Mouse (Mus musculus): ENCODE measurements around the gene Hexb.
A peak's percentile ranks its signal among the peaks of the same experiment; 100 is the strongest.

Hexb gene

DNA sequence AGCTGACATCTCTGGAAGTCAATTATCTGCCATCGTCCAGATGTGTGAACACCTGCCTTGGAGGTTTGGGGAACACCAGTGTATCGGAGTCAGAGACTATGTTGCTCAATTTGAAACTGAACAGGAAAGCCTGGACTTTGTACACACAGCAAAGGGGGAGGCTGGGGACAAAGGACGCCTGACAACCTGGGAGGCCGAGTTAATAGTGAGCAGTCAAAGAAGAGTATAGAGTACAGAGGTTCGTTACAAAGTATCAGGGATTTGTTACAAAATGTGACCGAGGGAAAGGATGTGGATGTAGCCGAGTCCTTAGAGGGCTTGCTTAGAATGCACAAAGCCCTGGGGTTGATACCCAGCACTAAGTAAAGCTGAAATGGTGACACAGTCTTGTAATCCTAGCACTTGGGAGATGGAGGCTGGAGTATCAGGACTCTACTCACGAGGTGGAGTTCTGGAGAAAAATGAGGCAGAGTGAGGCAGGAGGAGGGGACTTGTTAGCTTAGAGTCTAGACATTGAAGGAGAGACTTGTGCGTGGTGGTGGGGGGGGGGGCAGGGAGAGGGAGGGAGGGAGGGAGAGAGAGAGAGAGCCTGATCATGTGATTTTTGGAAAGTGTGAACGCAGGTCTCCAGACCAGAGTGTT is 26.3 kb upstream of the Hexb start:
- no peak for DNase-seq (ENCODE audit: low spot score in 2 of 2)

DNA sequence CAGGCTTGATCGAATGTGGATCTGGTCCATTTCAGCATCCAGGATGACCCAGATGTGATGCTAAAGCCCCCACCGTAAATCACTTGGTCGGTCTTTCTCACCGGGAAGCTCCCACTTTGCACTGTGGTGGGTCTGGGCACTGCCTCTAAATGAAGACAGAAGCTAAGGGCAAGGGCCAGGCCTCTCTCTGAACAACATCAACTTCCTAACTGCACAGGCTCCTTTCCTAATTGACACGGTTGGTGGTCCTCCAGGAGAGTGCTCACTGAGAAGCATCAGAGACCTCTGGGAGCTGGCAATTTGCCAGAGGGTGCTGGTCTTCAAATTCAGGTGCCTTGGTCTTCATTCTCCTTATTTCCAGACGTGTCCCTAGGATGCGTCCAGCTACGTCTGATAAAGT is 25.7 kb upstream of the Hexb start:
- DNase-seq (ENCODE audit: low spot score in 2 of 2) = no peak

DNA sequence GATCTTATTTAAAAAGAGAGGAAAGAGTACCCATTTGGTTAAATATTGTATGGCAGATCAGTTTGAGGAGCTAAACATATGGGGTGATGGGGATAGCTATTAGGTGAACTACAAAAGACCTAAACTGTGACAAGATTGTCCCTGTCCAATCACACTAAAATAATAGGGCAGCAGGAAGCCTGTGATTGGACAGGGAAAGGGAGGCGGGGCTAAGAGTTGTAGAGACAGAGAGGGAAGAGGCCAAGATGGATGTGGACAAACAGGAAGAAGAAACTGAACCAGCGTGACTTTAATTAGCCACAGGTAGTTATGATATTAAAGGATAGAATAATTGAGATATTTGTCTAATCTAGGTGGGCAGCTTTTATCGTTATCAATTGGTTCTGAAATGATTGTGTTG is 21.9 kb upstream of the Hexb start:
- no peak for DNase-seq (ENCODE audit: low spot score in 2 of 2)

DNA sequence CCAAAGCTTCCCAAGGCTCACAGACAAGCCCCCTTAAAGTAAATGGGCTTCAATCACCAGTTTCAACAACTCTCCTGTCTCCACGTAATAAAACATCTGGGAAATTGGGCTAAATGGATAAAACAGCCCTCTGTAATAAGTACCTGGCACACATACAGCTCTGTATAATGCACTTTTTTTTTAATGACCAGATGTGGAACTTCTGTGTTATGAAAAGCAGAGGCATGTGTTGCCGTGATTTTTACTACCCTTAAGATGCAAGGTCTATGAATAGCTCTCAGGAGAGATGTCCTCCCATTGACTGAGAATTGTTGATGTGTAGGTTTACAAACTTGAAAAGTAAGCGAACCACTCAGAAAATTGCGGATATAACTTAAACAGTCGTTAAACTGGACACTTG is 18.0 kb upstream of the Hexb start:
- DNase-seq (ENCODE audit: low spot score in 2 of 2) = no peak

DNA sequence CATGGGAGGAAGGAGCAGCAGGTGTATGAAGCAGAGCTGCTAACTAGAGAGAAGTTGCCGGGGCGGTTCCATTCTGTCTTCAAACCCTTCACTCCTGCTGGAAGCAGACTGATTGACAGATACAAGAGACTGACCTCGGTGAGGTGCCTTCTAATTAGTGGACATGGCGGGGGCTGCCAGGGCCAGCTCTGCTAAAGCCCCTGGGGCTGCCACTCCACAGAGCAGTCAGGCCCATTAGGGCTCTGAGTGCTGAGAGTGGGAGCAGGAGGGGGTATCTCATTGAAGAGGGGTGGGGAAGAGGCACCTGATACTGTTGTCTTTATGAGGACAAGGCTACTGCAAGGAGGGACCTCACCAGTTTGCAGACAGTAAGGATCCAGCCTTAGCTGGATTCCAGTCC is 17.4 kb upstream of the Hexb start:
- DNase-seq (ENCODE audit: low spot score in 2 of 2) = no peak

DNA sequence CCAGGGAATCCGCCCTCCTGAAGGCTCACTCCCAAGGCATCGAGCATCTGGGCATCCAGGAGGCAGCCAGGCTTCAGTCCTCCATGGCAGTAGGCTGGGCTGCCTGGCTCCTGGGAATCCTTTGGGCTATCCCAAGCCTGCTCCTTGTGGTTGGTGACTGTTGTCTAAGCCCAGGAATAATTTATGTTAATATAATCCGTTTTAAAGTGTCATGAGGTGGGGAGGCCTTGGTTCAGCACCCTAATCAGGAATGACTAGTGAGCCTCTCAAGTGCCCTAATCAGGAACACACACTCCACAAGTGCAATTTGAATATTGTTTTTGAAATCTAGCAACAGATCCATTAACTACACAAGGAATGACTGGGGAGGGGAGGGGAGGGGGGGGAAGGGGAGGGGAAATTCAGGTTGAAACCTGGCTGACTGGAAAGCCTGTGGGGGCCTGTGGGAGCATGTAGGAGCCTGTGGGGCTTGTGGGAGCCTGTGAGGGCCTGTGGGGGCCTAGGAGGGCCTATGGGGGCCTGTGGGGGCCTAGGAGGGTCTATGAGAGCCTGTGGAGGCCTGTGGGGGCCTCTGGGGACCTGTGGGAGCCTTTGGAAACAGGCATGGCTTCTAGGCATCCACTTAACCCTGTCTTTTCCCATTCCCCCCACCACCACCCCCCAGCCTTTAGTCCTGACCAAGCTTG is 16.6 kb upstream of the Hexb start:
- no peak for DNase-seq (ENCODE audit: low spot score in 2 of 2)

DNA sequence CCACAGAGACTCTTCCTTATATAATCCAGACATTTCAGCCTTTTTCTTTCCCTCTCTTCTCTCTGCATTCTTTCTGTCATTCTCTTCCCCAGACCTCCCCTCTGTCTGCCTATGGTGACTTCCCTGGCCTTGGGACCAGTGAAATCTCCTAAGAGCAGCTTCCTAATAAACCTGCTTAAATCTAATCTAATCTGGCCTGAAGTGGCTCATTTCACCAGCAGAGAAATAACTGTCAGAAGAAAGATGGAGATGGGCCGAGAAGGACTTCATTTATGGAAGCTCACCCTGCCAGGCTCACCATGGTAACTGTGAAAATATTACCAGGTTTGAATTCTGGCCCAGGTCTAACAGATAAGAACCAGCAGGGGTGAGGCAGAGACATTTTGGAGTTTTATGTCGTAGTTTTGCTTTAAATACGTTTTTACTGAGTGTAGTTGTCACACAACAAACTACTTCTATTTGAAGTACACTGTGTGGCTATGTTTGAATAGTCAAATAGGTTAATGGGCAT is 10.4 kb upstream of the Hexb start:
- no peak for DNase-seq (ENCODE audit: low spot score in 2 of 2)

DNA sequence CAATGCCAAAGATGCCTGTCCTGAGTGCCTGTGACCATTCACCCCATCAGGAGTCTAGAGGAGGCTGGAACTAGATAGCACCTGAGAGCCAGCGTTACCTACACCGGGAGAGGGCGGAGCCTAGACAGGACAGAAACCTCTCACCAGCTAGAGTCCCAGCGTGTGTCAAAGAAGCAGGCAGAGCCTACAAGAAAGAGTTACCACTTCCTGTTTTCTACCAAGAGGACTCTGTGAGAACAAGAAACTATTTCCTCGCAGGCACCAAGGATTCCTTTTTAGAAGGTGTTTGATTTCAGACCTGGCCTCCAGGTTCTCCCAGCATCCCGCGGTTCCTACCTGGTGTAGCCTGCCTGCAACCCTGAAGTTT is 9.9 kb upstream of the Hexb start:
- no peak for DNase-seq (ENCODE audit: low spot score in 2 of 2)

DNA sequence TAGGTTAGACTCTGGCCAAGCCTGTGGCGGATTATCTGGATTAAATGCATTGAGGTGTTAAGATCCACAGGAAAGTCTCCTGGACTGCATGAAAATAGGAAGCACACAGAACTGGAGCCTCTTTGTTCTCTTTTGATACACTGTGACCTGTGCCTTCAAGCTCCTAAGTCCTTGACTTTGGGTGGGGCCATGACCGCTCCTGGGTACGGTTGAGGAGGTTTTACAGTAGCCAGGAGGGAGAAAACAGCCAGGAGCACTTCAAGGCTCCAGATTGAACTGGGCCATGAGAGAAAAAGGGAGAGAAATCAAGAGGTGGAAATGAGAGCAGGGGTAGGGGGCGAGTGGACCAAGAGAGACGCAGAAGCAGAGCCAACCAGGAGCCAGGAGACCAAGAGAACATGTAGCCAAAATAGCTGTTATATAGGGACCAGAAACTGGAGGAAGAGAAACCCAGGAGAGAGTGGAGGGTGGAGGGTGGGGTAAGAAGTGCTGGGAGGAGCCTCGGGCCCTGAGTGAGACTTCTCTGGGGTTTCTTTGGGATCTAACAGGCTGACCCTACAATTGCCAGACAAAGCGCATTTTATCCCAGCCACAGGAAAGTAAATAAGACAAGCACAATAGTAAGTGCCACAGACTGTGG is 9.4 kb upstream of the Hexb start:
- DNase-seq (ENCODE audit: low spot score in 2 of 2) = no peak

DNA sequence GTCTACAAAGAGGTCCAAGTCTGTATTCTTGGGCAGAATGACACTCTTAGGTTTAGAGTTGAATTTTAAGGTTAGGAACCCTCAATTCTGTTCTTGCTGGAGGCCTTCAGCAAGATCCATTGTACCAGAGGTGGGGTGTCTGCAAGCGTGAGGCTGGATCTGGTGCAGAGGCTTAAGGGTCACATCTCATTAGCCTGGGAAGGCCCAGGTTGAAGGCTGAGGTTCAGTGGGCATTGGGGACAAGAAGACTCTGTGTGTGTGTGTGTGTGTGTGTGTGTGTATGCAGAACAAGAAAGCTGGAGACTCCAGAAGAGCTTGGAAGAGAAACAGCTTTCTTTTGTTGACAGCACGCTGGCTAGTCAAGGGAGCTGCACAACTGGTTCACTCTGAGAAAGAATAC is 7.9 kb upstream of the Hexb start:
- no peak for DNase-seq (ENCODE audit: low spot score in 2 of 2)

DNA sequence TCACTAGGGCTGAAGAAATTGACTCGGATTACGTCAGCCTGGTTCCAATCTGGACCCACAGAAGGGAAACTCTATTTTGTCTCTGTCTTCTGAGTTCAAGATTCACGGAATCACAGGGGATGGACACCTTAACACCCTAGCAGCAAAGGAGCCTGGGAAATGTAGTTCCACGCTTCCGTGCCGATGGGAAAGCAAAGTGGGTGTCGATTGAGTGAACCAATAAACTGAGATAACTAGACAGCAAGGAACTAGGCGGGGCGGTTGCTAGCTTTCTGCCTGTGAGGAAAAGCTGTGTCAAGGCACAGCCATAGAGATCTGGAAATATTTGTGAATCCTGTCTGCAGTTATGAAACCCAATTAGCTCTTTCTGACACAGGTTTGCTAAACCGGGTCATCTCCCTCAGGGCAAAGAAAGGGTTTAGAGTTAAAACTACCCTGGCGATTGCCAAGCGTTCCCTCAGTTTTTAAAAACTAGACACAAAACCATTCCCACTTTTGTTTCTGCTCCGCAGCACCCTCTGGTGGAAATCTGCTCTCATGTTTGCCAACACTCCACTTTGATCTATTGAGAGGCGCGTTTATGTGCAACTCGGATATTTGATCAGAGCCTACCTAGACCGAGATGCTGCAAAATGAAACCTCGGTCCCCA is 7.0 kb upstream of the Hexb start:
- peak; percentile 83 to 84 for DNase-seq (ENCODE audit: low spot score in 2 of 2)

DNA sequence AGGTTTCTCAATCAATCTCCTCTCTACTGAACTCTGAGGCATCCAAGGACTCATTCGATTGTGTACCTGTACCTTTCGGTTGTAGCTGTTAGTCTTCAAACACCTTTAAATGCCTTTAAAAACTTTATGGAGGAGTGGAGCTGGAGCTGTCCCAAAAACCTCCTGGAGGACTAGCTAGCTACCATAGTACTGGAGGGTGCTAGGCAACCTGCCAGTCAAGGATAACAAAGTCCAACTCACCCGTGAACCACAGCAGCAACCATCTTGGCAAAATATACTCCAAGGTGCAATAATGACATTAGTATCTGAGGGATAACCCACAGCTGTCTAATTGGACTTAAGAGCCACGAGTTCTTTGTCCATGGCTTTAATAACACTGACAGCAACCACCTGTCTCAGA is 3.7 kb upstream of the Hexb start:
- no peak for DNase-seq (ENCODE audit: low spot score in 2 of 2)

DNA sequence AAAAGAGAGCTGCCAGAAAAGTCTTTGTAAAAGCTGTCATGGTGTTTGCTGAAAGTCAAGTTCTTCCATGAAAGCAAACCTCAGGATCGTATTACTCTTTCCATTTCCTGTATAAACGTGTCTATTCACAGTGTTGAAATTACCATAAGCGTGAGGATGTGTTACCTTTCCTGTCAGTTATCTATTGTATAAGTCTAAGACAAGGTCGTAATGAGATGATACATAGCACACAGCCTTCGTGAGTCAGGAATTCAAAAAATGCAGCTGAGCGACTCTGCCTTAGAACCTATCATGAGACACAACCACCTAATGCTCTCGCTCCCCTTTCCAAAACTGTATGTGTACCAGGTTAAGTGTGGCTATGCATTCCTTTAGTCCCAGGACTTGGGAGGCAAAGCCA is 2.9 kb upstream of the Hexb start:
- no peak for DNase-seq (ENCODE audit: low spot score in 2 of 2)

DNA sequence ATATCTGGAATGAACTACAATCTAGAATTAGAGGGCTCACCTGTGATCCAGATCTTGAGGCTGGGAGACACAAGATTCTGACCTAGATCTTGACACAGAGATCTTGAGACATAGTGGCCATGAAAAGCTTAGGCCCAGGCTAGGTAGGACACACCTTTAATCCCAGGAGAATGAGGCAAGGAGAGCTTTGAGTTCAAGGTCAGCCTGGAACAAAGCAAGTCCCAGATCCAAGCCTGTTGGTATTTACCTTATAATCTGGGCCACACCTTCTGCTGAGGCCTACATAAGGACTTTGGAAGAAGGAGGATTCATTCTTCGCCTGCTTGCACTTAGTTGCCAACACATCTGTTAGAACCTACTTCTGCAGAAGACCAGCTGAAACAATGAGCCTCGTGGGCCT is 966 bp upstream of the Hexb start:
- no peak for DNase-seq (ENCODE audit: low spot score in 2 of 2)

DNA sequence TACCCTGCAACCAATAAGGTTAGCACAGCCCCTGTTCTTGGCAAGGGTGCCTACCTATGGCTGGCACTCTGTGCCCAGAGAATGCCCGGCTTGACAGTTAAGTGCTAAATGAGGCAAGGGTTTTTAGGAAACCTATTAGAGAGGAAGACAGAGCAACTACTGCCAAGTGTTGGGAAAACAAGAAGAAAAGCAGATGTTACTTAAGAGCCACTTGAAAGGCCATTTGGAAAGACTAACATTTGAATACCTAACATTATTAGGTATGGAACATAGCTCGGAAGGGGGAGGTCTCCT is 1.3 kb downstream of the Hexb start:
- no peak for DNase-seq (ENCODE audit: low spot score in 2 of 2)

DNA sequence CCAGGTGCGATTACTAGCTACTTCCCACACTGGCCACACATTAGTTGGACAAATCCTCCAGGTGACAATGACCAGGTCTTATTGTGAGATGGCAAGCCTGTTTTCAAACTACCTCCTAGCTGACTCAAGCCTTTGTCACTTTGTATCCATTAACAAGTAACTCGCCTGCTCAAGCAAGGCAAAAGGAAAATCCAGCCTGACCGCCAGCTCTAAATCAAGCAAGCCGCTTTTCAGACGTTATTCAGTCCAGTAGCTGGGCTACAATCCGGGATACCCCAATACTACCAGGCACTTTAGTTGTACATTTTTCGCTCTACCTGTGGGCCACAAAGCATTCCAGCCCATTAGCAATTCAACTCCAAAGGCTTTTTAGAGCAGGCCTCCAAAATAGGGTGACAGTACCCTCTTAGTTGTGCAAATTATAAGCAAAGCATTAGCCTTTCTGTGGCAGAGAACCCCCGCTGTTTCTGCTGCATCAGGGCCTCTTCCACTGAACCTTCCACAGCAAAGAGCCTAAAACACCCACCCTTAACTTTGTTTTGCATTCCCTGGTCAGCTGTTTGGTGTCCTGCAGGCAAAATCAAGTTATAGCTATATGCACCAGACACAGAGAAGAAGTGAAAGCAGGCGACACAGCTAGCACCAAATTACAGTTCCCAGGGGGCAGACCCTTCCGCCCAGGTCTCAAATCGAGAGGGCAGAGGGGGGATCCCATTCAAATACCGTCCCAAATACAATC is 1.8 kb downstream of the Hexb start:
- no peak for DNase-seq (ENCODE audit: low spot score in 2 of 2)

DNA sequence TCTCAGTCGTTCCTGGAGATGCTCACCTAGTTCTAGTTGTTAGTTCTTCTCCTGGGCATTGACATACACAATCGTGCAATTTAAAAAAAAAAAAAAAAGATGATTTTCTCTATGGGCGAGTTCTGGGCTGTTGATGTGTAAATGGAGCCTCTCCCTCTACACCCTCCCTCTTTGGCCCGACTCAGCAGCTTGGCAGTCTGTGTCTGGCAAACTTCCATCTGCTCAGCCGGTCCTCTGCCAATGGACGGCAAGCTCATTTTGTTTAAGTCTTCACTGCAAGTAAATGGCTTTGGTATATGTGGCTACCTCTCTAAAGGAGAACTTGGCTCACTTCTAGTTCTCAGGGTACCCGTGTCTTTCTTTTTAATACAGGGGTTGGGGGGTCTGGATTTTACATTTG is 4.7 kb downstream of the Hexb start:
- DNase-seq (ENCODE audit: low spot score in 2 of 2) = peak in 1 of 2 experiments; percentile 76

DNA sequence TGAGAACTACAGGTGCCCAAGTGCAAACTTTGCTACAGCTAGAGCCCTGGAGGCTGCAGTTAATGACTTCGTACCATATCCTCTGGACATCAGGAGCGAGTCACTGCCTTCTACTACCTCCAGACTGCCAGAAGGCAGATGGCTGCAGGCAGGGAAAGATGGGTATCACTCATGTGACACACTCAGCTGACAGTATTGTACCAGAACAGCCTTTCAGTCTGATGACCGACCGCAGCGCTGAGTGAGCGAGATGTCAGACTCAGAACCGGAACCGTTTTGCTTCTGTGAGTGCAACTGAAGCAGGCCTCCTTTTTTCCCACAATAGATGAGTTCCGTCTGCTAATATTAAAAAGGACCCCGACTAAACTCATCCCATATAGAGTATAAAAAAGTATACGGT is 5.5 kb downstream of the Hexb start:
- DNase-seq (ENCODE audit: low spot score in 2 of 2) = no peak

DNA sequence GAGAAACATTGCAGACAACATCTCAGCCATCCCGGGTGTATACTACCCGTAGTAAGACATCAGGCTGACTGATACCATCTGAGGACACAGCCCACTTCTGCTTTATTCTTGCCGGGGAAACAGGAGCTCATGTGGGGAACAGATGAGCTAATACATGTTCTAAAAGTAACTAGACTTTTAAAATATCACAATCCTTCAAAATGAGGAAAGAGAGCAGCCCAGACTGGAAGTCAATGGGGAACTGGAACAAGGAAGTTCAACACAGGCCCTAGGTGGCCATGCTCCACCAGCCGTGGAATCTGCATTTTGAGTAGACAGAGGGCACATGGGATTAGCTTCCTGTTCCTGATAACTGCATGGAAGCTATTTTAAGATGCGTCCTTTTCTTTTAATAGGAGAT is 10.5 kb downstream of the Hexb start:
- DNase-seq (ENCODE audit: low spot score in 2 of 2) = no peak

DNA sequence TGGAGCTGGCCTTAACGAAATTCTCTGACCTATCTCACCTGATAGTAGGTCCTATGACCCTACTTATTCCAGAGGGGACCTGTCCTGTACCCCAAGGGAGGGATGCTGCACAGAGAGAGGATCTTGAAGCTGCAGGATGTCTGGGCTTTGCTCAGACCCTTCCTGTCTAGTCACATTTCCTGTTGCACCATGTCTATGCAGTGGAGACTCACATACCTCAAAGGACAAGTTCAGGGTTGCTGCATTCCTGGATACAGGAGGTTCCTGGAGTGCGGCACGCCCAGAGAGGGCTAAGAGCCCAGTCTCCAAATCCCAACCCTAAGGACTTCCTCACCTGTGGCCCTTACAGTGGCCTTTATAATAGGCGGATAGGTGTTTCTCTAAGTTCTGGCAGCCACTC is 11.8 kb downstream of the Hexb start:
- no peak for DNase-seq (ENCODE audit: low spot score in 2 of 2)

DNA sequence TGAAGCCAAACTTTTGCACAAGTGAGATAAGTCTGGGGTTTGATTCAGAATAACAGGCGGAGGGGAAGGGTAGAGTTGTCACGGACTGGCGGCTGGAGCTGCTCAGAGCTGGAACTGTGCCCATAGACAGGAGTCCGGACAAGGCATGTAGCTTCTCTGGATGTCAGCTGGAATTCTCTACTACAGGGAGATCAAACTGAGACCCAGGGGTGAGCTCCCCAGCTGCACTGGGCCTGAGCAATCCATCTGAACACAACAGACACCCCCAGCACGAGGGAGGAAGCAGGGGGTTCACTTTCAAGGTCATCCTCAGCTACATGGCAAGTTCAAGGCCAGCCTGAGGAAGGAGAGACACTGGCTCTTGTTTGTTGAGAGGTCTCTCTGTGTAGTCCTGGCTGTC is 13.5 kb downstream of the Hexb start:
- DNase-seq (ENCODE audit: low spot score in 2 of 2) = no peak

DNA sequence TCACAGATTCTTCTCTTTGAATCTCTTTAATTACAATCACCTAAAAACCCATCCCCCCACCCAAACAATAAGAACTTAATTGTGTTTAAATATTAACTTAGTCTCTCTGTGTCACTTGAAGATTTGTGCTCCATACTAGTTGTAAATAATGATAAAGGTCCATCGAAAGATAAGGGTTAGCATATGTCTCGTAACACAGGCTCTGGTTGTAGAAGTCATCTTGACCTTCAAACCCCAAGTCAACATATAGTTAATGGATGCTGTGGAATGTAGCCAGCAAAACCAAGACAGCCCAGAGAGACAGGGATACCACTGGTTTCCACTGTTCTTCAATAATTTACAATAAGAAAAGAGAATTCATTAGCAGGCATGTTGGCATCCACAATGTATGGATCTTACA is 14.0 kb downstream of the Hexb start:
- DNase-seq (ENCODE audit: low spot score in 2 of 2) = no peak
